Mouse (Mus musculus): ENCODE data around the gene Fgfr2.

- TF ChIP-seq CTCF (IDR thresholded peaks at IDR 0.05) (no peak), EP300 (IDR thresholded peaks at IDR 0.05) (no peak)
Measured at GRCm38 (mm10) chr7:132015193-132015592, 1108.0 kb downstream of the Fgfr2 start.
